Mouse (Mus musculus) erythroblast, embryonic 14.5 days (primary cell): ENCODE data around the gene Gys2. TPM values are rescaled to one million over a fixed set of nuclear protein-coding genes. Genes with fewer than 3 reads are reported as not detected.
"Not testable (repeated sequence)": the region's sequence is repeated elsewhere in the genome, so short reads cannot be mapped to it uniquely, and the experiment has no call there.

Experiments
- H3K27me3 ChIP-seq: 2 replicates; pipeline ENCODE4 v1.6.1; 2012; ENCODE audit warnings: inconsistent platforms; ENCODE audit not compliant: control insufficient read depth
- H3K36me3 ChIP-seq: 2 replicates; pipeline ENCODE4 v1.6.1; 2012; ENCODE audit warnings: mild to moderate bottlenecking, inconsistent platforms; ENCODE audit not compliant: control insufficient read depth
- H3K4me1 ChIP-seq: 2 replicates; pipeline ENCODE4 v1.6.1; 2012; ENCODE audit warnings: inconsistent platforms; ENCODE audit not compliant: control insufficient read depth
- H3K4me3 ChIP-seq: replicated peaks from 2 replicates; pipeline ENCODE3; 2012; ENCODE audit warnings: moderate library complexity, mild to moderate bottlenecking, inconsistent platforms
- H3K9me3 ChIP-seq: 2 replicates; pipeline ENCODE4 v1.6.1; 2012; ENCODE audit warnings: low read length, inconsistent platforms, mixed read lengths; ENCODE audit not compliant: control insufficient read depth
- GATA1 ChIP-seq: IDR thresholded peaks from 2 replicates; pipeline ENCODE4 v1.6.1; 2012; ENCODE audit warnings: low read length, inconsistent platforms, mixed read lengths
- TAL1 ChIP-seq: IDR thresholded peaks from 3 replicates; pipeline ENCODE4 v1.6.1; 2012; ENCODE audit warnings: low read length, inconsistent platforms, mixed read lengths
- polyA plus RNA-seq: library from polyadenylated mRNA; stranded (reverse); fragments of >175 nt; gene quantifications from 2 replicates; pipeline ENCODE4 v1.2.3, GENCODE M21; 2012

Gys2 gene
- 0.01 TPM in 1 of 2 replicates, not detected in the other for polyA plus RNA-seq

DNA sequence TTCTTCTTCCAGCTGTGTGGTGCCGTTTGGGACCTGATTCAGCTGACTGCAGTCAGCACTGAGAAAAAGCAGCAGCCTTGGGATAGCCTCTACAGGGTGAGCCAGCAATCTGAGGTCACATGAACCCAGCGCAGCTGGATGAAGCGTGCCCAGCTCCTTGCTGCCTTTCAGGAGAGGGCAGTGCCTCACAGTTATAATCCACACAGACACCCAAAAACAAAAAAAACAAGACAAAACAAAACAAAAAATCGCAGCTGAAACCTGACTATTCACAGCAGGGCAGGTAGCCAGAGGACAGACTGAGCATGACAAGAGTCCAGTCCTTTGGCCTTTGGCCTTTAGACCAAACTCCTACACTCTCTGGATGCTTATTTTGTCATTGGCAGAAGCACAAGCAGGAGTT is at the start of gene Gys2:
Gys2 (minus strand) TSS at position 309 of the 403 bp plus-strand sequence.
- Histone ChIP-seq H3K4me1 (no peaks in the 10 kb centered on the region), H3K36me3 (no peaks in the 10 kb centered on the region), H3K27me3 (no peaks in the 10 kb centered on the region), H3K9me3 (no peaks in the 10 kb centered on the region), H3K4me3 (peak within 1 kb of the TSS; percentile 46)
- no peak for TF ChIP-seq GATA1
- TF ChIP-seq TAL1 = no peak

- peaks cover 2% of the 10 kb centered on the region; the same call in 1 of the 2 replicates for H3K4me1 ChIP-seq
- TF ChIP-seq GATA1 (no peak), TAL1 (no peak)
- H3K27me3 ChIP-seq = no peaks in the 10 kb centered on the region
- no peaks in the 10 kb centered on the region for H3K9me3 ChIP-seq
- H3K36me3 ChIP-seq = no peaks in the 10 kb centered on the region
- no peak overlapping the region for H3K4me3 ChIP-seq
These were observed 48.7 kb upstream of the Gys2 start for GRCm38 (mm10) chr6:142521591-142522110.

DNA sequence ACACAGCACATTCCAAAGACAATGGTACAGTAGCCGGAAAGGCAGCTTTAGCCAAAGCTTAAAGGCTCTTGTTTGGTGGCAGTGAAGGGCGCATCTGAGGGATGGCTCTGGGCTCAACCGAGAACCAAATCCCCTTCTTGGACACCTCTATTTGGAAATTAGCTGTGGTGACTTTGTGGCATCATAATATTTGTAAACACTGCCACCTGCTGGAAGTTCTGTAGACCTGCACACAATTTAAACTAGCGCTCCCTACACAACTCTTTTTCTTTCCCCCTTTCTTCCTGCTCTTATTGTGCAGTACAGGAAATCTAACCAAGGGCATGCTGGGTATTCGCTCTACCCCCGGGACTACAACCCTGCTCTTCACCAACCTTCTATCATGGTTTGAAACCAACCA is 46.2 kb upstream of the Gys2 start:
- no peak for TF ChIP-seq GATA1
- no peak for TF ChIP-seq TAL1
- Histone ChIP-seq H3K9me3 (peaks cover 2% of the 10 kb centered on the region; the same call in 1 of the 2 replicates), H3K4me1 (peaks cover 2% of the 10 kb centered on the region; the same call in 1 of the 2 replicates), H3K27me3 (peaks cover 2% of the 10 kb centered on the region), H3K4me3 (no peak overlapping the region), H3K36me3 (no peaks in the 10 kb centered on the region)

DNA sequence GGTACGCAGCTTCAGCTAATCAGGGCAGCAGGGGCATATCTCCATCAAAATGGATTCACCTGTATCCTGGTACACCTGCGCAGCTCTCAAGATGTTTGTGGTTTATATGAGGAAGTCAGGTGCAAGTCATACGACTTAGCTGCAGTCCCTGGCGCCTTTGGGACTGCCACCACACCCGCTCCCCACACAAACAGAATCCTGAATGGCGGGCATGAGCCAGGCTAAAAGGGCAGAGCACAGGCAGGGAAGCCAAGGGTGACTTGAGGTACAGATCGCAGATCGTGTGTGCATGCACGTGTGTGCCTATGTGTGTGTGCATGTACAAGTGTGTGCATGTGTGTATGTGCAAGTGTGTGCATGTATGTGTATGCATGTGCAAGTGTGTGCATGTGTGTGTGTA is 42.5 kb upstream of the Gys2 start:
- H3K9me3 ChIP-seq, H3K4me3 ChIP-seq, H3K4me1 ChIP-seq, H3K27me3 ChIP-seq, H3K36me3 ChIP-seq: not testable (repeated sequence)

DNA sequence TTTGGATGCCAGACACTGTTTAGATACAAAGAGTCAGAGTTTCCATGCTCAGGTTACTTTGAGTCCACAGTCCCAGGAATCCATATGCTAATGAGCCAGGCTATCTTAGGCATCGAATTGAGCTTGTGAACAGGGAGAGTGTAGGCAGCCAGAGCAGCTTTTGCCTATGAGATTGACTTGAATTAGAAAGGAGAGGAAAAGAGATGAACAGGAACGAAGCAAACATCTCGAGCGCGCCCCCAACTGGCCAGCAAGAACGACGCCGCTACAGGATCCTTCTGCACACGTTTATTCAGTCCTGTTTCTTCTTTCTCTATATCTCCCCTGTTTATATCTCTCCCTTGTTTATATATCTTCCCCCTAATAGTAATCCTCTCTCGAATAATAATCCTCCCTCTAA is 42.0 kb upstream of the Gys2 start:
- Histone ChIP-seq H3K27me3 (peaks cover 2% of the 10 kb centered on the region), H3K4me3 (no peak overlapping the region), H3K4me1 (peaks cover 2% of the 10 kb centered on the region; the same call in 1 of the 2 replicates), H3K9me3 (peaks cover 2% of the 10 kb centered on the region; the same call in 1 of the 2 replicates), H3K36me3 (no peaks in the 10 kb centered on the region)
- no peak for TF ChIP-seq TAL1
- TF ChIP-seq GATA1 = no peak

DNA sequence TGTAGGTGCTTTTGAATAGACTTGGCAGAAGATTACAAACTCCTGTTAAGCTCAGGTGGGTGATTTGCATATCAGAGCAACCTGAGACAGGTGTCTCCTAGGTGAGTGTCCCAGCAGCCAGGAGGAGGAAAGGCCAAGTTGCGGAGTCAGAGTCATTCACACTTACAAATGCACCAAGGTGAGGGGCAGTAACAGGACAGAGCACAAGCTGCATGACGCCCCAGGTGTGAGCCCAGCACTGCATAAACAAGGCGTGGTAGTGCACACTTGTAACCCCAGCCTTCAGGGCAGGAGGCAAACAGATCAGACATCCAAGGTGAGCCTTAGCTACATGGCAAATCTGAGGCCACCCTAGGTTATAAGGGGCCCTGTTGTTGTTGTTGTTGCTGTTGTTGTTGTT is 40.0 kb upstream of the Gys2 start:
- Histone ChIP-seq H3K4me3 (no peak overlapping the region), H3K27me3 (peaks cover 5% of the 10 kb centered on the region), H3K4me1 (no peaks in the 10 kb centered on the region), H3K36me3 (no peaks in the 10 kb centered on the region), H3K9me3 (peaks cover 2% of the 10 kb centered on the region; the same call in 1 of the 2 replicates)
- TF ChIP-seq GATA1 = no peak
- no peak for TF ChIP-seq TAL1

GRCm38 (mm10) chr6:142511516-142512135 is 38.7 kb upstream of the Gys2 start:
- no peaks in the 10 kb centered on the region for H3K4me1 ChIP-seq
- no peaks in the 10 kb centered on the region for H3K36me3 ChIP-seq
- peaks cover 2% of the 10 kb centered on the region; the same call in 1 of the 2 replicates for H3K9me3 ChIP-seq
- TF ChIP-seq GATA1 (no peak), TAL1 (no peak)
- peaks cover 18% of the 10 kb centered on the region for H3K27me3 ChIP-seq
- no peak overlapping the region for H3K4me3 ChIP-seq

DNA sequence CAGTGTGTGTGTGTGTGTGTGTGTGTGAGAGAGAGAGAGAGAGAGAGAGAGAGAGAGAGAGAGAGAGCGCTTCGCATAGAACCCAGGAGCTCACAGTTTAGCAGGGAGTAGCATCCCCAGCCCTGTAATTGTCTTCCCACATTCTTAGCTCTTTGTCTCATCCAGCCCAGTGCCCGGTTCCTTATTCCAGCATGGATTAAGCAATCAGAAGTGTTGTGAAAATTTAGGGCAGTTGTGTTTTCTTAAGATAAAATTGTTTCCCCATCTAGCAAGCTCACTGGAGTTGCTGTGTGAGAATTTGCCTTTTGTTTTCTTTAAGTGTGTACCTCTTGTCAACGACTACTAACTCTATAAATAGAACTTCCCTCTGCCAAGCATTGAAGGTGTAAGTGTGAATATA is 35.8 kb upstream of the Gys2 start:
- Histone ChIP-seq H3K9me3 (no peaks in the 10 kb centered on the region), H3K27me3 (peaks cover 16% of the 10 kb centered on the region), H3K4me1 (no peaks in the 10 kb centered on the region), H3K4me3 (no peak overlapping the region), H3K36me3 (no peaks in the 10 kb centered on the region)
- no peak for TF ChIP-seq GATA1
- no peak for TF ChIP-seq TAL1

DNA sequence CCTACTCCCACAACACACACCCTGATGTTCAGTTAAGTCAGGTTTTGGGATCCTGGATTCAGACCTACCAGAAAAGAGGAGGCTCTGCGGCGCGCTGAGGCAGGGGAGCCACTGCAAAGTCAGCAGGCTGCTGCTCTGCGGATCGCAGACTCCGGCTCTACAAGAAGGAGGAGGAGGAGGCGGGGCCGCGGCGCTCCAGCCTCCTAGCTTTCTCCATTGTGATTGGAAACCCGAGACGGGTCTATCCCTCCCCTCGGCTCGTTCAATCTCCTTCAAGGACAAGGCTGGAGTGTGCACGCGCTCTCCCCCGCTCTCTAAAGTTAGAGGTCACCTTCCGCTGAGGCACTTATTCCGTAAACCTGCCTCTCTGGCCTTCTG is 34.9 kb upstream of the Gys2 start, which contains the start of gene Ldhb:
Ldhb (minus strand) TSS at position 173 of the 378 bp plus-strand sequence.
- peak within 1 kb of the TSS; percentile 35 for H3K4me3 ChIP-seq
- no peaks in the 10 kb centered on the region for H3K36me3 ChIP-seq
- H3K4me1 ChIP-seq = no peaks in the 10 kb centered on the region
- peaks cover 16% of the 10 kb centered on the region for H3K27me3 ChIP-seq
- TF ChIP-seq GATA1 = no peak
- no peak for TF ChIP-seq TAL1
- no peaks in the 10 kb centered on the region for H3K9me3 ChIP-seq
